Mouse (Mus musculus) frontal cortex, postnatal 10 days (tissue): ENCODE measurements at regions not wholly inside any gene's neighbourhood (a gene's known extent, or its start where the extent isn't known, plus 50 kb on each side); places are given as distances from the start of the nearest gene placed in this dataset.
A peak's percentile ranks its signal among the peaks of the same experiment; 100 is the strongest.

ENCODE experiments used
- DNase-seq, 2 experiments: peaks; one replicate each; pipeline ENCODE4 v3.0.0; 2022; ENCODE audit warnings: low spot score in 2 of 2, mixed read lengths in 1 of 2

DNA sequence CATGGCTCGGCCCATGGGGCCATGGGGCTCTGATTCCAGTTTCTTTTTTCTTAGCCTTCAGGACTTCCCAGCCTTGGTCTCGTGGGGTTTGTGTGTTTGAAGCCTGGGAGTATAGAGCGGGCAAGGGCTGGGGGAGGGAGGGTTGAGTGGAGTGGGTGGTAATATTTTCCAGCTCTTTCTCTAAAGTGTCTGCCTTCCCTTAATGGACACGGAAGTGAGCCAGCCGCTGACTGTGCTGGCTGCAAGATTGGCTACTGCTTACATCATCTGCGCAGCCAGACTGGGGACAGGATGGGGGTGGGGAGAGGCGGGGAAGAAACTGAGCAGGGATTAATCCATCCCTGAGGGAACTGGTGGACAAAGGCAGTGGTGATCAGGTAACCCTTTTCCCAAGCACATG lies 52.3 kb downstream of the Tnp1 start:
- DNase-seq = peak; percentile 18 to 23

DNA sequence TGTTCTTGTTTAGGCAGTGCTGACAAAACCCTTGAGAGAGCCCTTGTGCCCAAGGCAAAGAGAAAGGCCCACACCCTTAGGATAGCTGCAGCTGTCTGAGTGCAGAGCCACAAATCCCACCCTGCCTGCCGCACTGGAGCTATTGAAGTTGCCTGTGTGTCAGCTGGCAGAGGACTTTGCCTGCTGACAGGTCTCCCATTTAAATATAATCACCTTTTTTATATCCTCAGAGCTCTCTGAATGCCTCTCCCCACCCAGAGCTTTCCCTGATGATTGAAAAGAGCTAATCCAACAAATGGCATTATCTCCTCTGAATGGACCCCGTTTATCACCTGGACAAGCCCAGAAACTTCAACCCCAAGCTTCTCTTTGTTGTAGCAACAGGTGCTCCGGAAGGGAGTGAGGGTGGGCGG lies 55.5 kb downstream of the Tnp1 start:
- DNase-seq = no peak

DNA sequence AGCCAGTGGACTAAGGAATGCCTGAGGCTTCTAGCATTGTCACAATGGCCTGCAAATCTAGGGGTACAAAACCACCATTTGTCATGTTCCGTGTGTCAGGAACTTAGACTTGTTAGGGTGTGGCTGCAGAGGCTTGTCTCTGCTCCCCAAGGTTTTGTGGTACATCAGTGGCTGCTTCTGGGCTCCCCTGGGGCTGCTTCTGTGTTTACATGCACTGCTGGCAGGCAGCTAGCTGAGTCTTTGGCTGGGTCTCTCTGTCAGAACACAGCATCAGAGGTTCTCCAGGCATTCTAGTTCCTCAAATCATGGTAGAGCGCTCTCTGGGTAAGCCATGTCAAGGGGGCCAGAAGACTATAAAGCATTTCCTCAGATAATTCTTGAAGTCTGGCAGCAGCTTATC lies 60.3 kb downstream of the Tnp1 start:
- no peak for DNase-seq

DNA sequence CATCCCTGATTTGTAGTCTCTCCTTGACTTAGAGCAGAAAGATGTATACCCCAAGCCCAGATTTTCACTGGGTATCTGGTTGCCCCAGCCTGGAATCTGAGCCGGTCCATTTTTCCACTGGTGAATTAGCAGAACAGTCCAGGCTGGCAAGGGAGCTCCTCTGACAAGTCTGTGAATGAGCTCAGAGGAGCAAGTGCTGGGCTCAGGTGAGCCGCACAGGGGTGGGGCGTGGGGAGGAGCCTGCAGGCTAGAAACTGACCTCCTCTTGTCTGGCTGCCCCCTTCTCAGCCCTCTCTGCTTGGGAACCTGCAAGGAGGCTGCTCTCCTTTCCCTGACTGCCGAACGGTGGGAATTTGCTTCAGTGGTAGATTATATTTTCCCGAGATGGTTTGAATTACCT lies 62.8 kb downstream of the Tnp1 start:
- DNase-seq = no peak

DNA sequence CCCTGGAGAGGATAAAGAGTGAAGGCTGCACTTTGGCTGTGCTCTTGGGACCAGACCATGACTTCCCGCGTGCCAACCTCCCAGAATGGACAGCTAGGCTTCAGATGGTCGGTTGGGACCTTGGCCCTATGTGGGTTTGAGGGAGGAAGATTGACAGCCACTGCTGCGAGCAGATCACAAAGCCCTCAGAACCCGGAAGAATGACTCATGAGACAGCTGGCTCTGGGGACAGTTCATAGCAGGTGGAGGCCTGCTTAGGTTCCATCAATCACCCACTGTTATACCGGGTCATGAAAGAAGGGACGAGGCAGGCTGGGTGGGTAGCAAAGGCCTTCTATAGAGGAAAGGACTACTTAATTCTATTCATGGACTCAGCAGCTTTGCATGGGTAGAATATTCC lies 63.9 kb downstream of the Tnp1 start:
- no peak for DNase-seq

DNA sequence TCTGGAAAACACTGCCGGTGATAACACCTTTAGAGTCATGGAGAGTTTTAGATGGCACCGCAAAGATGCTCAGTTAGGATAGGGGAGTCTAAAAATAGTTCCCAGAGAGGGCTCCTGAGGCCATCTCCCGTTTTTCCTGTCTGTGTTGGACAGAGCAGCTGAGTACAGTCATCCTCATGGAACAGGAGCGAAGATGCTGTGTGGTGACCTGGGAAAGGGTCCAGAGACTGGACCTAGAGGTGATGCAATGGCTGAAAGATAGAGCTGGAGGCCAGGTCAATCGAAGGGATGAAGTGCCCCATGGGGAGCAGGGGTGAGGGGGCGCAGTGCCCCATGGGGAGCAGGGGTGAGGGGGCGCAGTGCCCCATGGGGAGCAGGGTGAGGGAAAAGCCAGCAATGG lies 64.3 kb downstream of the Tnp1 start:
- no peak for DNase-seq

DNA sequence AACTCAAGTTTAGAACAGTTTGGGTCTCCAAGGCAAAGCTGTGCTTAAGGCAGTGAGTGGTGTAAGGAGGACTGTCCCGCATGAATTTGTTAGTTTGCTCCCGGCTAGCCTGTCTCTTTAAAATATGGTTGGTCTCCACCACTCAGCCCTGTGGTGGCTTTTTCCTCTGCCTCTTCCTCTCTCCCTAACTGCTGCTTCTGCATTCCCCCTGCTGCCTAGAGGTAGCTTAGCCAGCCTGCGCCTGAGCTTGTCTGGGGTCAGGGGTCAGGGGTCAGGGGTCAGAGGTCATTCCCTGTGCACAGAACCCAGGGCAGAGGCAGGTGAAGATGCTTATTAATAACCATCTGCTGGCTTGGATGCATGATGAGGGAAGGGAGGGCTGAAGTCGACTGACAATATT lies 69.5 kb downstream of the Tnp1 start:
- DNase-seq = no peak

DNA sequence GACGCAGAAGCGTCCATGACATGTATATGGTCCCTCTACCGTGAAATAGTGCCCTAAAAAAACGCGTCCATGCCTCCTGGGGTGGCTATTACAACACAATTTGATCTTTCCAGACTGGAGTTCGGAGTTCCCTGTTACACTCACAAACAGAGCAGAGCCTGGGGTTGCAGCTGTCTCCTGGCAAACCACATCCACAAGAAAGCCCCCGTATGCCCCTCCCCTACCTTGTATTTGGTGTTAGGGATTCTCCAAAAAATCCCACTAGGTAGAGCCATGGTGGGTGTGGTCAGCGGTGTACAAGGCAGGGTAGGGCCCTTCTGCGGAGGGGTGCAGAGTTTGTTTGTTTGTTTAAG lies 70.0 kb downstream of the Tnp1 start:
- no peak for DNase-seq

DNA sequence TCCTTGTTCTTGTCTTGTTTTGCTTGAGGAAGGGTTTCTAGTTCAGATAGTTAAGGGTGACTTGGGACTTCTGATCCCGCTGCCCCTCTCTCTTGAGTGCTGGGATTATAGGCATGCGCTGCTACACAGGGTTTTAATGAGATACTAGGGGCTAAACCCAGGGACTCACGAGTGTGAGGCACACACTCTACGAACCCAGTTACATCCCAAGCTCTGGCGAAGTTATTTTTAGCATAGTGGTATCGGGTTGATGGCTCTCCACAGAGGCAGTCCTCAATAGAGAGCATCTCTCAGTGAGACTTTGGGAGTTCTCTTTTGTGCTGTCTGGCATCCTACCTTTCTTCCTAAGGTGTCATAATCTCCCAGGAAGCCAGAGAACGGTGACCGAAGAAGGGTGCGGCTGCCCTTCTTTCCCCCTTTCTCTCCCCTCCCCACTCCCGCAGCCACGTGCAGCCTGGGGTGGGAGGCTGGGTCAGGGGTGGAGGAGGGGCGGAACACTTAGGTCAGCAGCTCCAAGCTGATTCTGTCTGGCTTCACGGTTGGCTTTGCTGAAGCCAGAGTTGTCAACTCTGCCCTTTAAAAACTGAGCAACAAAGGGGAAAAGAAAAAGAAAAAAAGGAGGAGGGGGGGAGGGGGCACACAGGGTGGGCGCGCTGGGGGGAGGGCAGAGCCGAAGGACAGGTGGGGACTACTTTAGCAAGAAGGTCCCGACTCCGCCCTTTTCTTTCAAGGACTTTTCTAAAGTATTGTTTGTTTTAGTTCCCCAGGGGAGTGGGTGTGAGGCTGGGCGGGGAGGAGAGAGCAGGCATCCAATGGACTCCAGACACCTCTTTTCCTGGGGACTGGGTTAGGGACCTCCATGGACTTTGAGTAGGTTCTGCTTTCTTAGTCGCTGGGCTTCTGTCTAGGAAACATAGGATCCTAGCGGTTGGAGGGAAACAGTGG lies 70.4 kb upstream of the Igfbp5 start:
- DNase-seq = no peak

DNA sequence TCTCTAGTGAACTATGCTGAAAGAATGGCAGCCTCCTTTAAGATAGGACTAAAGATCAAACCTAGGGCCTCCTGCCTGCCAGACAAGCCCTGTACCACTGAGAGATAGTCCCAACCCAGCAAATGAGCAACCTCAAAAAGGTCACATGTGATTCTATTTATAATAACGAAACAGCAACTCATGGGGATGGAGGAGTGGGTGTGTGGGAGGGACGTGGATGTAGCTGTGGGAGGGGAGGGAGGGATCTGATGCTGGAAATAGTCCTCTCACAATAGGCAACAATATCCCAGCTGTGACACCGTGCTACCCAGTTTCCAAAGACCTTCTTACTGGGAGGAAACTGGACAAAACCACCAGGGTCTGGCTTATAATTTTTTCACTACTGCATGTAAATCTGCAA lies 69.5 kb upstream of the Igfbp5 start:
- DNase-seq = no peak

DNA sequence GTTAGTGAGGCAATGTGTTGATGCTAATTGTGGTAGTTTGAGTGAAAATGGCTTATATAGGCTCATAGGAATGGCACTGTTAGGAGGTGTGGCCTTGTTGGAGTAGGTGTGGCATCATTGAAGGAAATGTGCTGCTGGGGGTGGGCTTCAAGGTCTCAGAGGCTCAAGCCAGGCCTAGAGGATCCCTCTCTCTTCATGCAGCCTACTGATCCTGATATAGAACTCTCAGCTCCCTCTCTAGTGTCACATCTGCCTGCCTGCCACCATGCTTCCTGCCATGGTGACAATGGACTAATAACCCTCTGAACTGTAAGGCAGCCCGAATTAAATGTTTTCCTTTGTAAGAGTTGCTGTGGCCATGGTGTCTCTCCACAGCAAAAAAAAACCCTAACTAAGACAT lies 68.4 kb upstream of the Igfbp5 start:
- DNase-seq = no peak

DNA sequence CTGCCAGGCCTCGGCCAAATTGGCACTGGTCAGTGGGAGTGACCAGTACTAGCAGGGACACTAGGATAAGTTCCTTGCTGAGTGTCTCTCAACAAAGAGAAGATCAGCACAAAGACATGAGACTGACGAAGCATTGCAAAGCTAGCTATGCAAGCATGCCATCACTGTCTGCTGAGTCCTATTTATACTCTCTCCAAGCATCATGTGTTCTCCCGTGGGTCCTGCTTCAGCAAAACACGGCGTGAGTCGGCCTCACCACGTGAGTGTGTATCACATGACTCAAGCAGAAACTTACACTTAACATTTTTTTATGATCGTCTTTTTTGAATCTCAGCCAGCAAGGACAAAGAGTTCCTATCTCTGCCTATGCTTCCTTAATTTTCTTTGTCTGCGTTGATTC lies 67.7 kb upstream of the Igfbp5 start:
- DNase-seq = no peak

DNA sequence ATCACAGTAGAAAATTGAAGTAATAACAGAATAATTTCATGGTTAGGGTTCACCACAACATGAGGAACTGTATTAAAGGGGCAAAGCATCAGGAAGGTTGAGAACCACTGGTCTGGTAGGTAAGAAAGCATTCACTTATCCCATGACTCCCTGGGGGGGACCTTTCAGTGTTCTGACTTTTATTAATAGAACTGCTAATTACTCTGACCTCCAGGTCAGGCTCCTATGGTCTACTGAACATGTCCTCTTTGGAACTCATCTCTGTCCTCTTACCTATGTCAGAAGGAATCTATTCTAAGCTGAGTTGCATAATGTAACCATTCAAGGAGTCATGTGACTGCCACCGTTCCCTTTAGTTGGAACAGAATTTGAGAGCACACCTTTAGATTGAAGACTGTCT lies 65.3 kb upstream of the Igfbp5 start:
- no peak for DNase-seq

DNA sequence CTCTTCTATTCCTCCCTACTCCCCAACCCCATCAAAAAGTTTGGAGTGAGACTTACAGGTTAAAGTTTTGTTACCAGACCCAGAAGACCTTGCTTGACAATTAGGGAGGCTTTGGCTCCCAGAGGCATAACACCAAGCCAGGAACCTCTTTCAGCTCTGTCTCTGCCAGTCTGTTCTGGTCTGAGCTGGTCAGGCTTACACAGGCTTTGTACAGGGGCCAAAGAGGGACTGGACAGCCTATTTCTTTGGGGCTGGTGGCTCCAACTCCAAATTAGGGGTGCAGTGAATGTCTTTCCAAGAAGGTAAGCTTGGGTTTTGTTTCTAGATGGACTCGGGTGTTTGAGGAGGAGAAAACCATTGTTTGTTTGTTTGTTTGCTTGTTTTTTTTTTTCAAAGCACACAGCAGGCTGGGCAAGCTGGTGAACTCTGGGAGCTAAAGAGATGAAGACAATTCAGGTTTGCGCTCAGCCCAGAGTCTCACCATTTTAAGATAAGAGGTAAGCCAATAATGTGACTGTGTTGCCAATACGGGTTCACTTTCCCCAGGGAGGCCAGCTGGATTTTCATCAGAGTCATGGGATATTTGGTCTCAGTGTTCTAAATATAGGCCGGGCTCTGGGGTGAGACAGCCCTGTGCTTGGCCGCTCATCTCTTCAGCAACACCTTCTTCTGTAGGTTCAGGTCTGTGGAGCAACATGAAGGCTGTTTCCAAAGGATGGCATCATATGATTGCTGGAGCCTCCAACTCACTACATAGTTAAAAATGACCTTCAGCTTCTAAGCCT lies 62.2 kb upstream of the Igfbp5 start:
- DNase-seq = no peak

DNA sequence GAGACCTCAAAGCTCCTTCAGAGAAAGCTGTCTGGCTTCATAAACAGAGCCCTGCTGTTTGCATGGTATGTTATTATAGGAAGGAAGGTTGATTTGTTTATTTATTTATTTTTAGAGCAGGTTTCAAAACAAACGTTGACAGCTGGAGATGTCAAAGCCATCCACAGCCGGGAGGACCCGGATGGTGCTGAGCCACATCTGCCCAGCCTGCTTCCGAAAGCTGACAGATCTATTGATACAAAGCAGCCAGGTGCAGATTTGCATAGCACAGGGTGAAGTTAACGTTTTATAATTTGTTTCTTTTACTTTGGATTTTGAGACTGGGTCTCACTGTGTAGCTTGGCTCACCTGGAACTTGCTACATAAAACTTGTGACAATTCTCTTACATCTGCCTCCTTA lies 61.5 kb upstream of the Igfbp5 start:
- DNase-seq = no peak

DNA sequence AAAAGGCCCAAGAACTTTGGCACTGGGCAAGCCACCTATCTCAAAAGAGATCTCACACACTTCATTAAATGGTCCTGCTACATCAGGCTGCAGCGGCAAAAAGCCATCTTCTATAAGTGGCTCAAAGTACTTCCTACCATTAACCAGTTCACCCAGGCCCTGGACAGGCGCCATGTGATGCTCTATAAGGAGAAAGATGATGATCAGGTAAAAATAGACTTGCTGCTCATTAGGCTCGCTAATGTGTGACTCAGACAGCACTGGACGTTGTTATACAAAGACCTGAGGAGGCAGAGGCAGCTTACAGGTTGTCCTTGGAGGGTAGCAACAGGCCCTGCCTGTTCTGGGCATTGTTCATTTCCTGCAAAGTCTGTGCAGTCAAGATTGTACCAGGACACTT lies 60.4 kb upstream of the Igfbp5 start:
- DNase-seq = no peak

DNA sequence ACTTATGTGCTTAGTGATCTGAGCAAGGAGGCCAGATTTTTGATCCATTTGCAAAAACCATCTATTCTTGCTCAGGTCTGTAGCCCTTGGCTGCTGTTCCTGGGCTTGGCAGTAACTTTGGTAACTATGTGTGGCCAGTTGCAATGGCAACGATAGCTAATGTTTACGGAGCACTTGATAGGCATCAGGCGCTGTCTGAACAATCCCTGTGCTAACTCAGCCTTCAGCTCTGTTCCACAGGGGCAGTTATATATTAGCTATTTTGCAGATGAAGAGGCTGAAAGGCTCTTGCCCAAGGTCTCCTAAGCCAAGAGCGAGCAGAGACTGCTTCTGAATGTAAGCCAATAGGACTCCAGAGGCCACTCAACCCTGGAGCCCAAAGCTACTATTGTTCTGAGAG lies 55.1 kb upstream of the Igfbp5 start:
- DNase-seq = no peak
